Mouse (Mus musculus) neutrophil, adult 5-6 weeks (primary cell): ENCODE measurements around the gene Nanos3. TPM values are rescaled to one million over a fixed set of nuclear protein-coding genes. Genes with fewer than 3 reads are reported as not detected.

ENCODE experiments used
- ATAC-seq: fragments of 151-379, 151-347 bp; 2 replicates; pipeline ENCODE4 v1.8.0; 2017; ENCODE audit warnings: mild to moderate bottlenecking, moderate TSS enrichment; ENCODE audit not compliant: insufficient number of reproducible peaks, poor library complexity, low FRiP score, severe bottlenecking; ENCODE audit errors: extremely low read depth
- total RNA-seq: library from RNA; stranded (forward); fragments of 200-1000 nt; gene quantifications from 2 replicates; pipeline ENCODE4 v1.2.3, GENCODE M21; 2017

Gene Nanos3
- total RNA-seq = not detected in 2 replicates

GRCm38 (mm10) chr8:84185117-84185516, at the start of gene Nanos3:
Gene Nanos3, minus strand, starts transcription at chr8:84185217.
- ATAC-seq = no peak

GRCm38 (mm10) chr8:84233055-84233454, 48.0 kb upstream of the Nanos3 start:
- peak; percentile 35 for ATAC-seq

- ATAC-seq = no peak
Measured at GRCm38 (mm10) chr8:84230735-84231134, 45.7 kb upstream of the Nanos3 start.

- ATAC-seq = no peak
Measured at GRCm38 (mm10) chr8:84223322-84224029, 38.5 kb upstream of the Nanos3 start.

- peak; percentile 38 for ATAC-seq
Measured at GRCm38 (mm10) chr8:84222566-84223165, 37.6 kb upstream of the Nanos3 start.

GRCm38 (mm10) chr8:84220105-84220504, 35.1 kb upstream of the Nanos3 start:
- ATAC-seq = peak; percentile 37

GRCm38 (mm10) chr8:84218143-84218542, 33.1 kb upstream of the Nanos3 start:
- ATAC-seq = no peak

- no peak for ATAC-seq
Measured at GRCm38 (mm10) chr8:84217206-84217605, 32.2 kb upstream of the Nanos3 start.

- no peak for ATAC-seq
Measured at GRCm38 (mm10) chr8:84213277-84213676, 28.3 kb upstream of the Nanos3 start.

GRCm38 (mm10) chr8:84211881-84212563, 27.0 kb upstream of the Nanos3 start:
- no peak for ATAC-seq

GRCm38 (mm10) chr8:84211202-84211601, 26.2 kb upstream of the Nanos3 start:
- no peak for ATAC-seq

- peak; percentile 40; the same call in 1 of the 2 replicates for ATAC-seq
Measured at GRCm38 (mm10) chr8:84210167-84210791, 25.3 kb upstream of the Nanos3 start.

GRCm38 (mm10) chr8:84208381-84209380, 23.7 kb upstream of the Nanos3 start:
- ATAC-seq = no peak

GRCm38 (mm10) chr8:84207811-84208210, 22.8 kb upstream of the Nanos3 start:
- peak; percentile 39 for ATAC-seq

- no peak for ATAC-seq
Measured at GRCm38 (mm10) chr8:84206666-84207065, 21.6 kb upstream of the Nanos3 start.

- ATAC-seq = no peak
Measured at GRCm38 (mm10) chr8:84205073-84205472, 20.1 kb upstream of the Nanos3 start.

- peak; percentile 28 for ATAC-seq
Measured at GRCm38 (mm10) chr8:84203975-84204772, 19.2 kb upstream of the Nanos3 start.
